Mouse (Mus musculus): ENCODE measurements at regions not wholly inside any gene's neighbourhood (a gene's known extent, or its start where the extent isn't known, plus 50 kb on each side); places are given as distances from the start of the nearest gene placed in this dataset.

- no peak for DNase-seq (ENCODE audit: low spot score in 2 of 2)
Measured at GRCm38 (mm10) chr6:117110291-117110690, 58.0 kb upstream of the Cxcl12 start.

GRCm38 (mm10) chr6:117114859-117115258 lies 53.5 kb upstream of the Cxcl12 start:
- DNase-seq (ENCODE audit: low spot score in 2 of 2) = no peak

GRCm38 (mm10) chr6:117118081-117118480 lies 50.3 kb upstream of the Cxcl12 start:
- DNase-seq (ENCODE audit: low spot score in 2 of 2) = no peak
